Mouse (Mus musculus) left cerebral cortex, postnatal 14 days (tissue): ENCODE results near the gene Supt4a. TPM values are rescaled to one million over a fixed set of nuclear protein-coding genes. Genes with fewer than 3 reads are reported as not detected.
A peak's percentile ranks its signal among the peaks of the same experiment; 100 is the strongest.

Experiments used
- DNase-seq, 2 experiments: peaks; one replicate each; pipeline ENCODE4 v3.0.0; 2021 to 2022; ENCODE audit warnings: low spot score in 2 of 2, mixed read lengths in 1 of 2
- intact Hi-C: fragments of 180-260 bp; cut with DNase I; formaldehyde crosslinking; loops from one replicate; pipeline ENCODE4 v1.15.1; 2025
- long read RNA-seq, 2 experiments: library from polyadenylated mRNA; stranded (forward); transcript quantifications; one replicate each; pipeline ENCODE4 v2.0.0; 2021
- total RNA-seq, 2 experiments: library from RNA; stranded (reverse); gene quantifications; 2 replicates each; pipeline ENCODE4 v1.2.3; 2021

The Supt4a gene
- total RNA-seq, result 10 to 100 TPM; 60.6 to 67.6 TPM
- long read RNA-seq, experiment 1, transcript Supt4a-201 (5 exons, 706 nt), result major isoform, 41 of 46 reads
- long read RNA-seq, experiment 1, partial matches to known transcripts, result 0 of 46 reads
- long read RNA-seq, experiment 1, other reads (novel, unspliced or antisense), result 3 of 46 reads
- long read RNA-seq, experiment 2, transcript Supt4a-201 (5 exons, 706 nt), result major isoform, 17 of 24 reads
- long read RNA-seq, experiment 2, partial matches to known transcripts, result 0 of 24 reads
- long read RNA-seq, experiment 2, other reads (novel, unspliced or antisense), result 3 of 24 reads

DNA sequence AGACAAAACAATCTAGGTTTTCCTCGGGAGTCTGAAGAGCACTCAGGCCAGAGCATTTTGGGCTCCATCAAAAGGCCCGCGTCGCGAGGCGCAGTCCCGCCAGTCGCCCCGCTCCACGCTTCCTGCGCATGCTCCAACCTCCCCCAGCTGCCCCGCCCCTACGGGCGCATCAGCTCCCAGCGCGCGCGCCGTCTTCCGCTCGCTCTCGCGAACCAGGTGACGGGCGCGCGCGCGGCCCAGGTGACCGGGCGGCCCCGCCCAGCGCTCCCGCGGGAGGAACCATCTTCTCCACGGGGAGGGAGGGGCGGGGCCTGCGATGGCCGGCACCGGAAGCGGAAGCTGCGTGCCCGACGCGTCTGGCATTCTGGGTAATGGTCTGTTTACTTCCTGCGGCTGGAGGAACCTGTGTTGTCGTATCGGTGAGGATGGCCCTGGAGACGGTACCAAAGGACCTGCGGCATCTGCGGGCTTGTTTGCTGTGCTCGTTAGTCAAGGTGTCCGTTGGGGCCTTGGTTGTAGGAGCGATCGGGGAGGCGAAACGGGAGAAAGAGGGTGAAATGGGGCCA is at the start of gene Supt4a:
Supt4a (plus strand) TSS at position 378 of the 566 bp plus-strand sequence.
- DNase-seq, result peak; percentile 94 to 95
- intact Hi-C loops, result loop anchor here (5.0 kb wide), 1 partner anchor 75 kb away; the partner anchor contains the start of gene Rnf43

DNA sequence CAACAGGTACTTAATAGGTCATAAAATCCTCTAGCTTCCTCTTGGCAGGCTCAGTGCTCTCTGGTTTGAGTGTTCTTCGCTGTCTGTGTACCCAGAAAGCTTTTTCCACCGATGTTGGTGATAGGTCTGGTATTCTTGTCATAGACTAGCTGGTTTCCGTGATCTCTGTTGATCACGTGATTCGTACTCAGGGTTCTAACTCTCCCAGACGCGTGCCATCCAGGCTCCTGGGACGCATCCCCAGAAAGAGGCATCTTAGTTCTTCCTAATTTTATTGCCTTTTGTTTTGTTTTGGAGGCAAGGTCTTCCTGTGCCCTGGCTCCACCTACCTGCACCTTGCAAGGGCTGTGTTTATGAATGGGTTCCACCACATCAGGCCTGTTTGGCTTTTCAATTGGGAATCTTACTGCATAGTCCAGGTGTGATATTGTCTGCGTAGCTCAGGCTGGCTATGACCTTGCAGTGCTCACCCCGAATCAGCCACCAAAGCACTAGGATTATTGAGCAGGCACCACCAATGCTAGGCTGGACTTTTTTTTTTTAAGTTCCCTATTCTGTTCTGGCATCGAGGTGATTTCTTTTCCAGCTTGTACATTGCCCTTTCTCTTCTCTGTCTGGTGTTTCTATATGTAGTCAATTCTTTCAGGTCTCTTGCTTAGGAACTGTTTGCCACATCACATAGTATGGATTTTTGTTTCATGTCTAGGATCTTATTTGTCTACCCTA is 48.7 kb upstream of the Supt4a start:
- intact Hi-C loops, result no loop called here
- DNase-seq, result no peak

DNA sequence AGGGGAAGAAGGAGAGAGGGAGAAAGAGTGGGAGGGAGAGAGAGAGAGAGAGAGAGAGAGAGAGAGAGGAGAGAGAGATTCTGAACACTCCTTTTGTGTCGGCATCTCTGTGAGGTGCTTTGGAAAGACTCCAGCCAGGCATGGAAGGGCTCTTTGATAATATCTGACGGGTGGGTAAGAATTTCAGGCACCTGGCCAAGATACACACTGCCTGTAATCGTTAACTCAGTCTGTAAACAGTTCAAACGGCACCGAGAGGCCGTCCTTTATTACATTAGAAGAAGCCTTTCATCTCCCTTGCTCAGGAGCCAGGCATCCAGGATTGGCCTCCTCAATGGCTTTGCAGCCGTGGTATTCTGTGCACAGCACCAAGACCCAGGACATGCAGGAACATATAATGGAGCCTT is 47.9 kb upstream of the Supt4a start:
- intact Hi-C loops, result no loop called here
- peak; percentile 41 to 49 for DNase-seq

DNA sequence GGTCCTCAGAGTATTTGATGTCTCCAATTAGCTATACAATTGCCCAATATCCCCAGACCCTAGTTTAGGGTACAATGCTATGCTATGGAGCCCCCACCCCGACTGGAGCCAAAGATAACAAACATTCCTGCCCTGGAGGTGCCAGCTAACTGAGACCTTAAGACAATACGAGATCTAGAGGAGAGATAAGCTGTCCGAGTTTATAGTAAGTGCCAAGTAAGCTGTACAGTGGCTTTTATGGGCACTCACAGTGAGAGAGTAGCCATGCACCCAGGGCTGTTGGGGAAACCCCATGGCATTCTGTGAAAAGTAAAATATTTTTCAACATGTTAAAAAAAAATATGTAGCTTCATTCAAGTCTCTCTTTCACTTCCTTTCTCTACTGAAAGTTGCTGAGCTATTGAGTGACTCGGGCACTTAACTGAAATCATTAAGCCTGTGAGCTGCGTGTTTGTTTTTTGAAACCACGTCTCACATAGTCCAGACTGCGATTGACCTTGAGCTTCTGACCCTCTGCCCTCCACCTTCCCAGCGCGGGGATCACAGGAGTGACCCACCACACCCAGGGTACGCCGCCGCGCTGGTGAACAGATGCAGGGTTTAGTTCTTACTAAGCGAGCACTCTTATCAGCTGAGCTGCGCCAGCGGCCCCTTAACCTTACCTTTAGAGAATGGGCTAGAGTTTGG is 47.2 kb upstream of the Supt4a start:
- DNase-seq, result no peak
- intact Hi-C loops, result no loop called here

DNA sequence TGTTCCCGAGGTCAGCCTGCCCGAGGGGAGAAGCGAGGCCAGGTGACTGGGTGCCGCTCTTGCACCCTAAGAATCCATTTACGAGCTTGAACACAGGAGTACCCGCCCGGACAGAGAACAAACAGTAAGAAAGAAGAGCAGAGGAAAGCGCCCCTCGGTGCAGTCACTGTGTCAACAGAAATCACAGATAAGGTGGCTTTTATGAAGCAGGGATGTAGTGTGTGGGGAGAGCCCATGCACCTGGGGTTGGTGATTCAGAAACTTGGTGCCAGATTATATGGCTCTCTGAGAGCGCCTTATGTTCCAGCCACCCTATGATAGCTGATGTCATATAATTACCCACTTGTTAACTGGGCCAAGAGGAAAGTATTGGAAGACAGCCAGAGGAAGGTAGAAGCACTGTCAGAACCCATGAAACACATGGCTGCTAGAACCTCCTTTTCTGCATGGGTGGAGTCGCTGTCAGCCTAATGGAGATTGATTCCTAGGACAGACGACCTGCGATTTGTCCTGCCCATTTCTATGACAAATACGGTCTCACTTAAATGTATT is 40.1 kb upstream of the Supt4a start:
- DNase-seq, result no peak
- intact Hi-C loops, result no loop called here

DNA sequence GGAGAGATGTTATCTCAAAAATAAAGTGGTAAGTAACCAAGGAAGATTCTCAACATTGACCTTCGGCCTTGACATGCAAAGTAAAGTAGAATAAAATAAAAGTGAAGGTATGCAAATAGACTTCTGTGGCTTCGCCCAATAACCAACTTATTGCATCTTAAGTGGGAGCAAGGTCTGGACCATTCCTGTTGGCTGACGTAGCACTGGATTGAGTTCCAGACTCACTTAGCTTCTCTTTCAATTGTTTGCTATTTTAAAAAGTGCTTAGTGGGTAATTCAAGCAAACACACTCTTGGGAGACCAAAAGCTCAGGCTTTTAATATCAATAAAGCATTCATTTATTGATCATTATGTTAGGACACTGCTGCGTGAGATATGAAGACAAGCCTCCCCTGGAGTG is 39.2 kb upstream of the Supt4a start:
- intact Hi-C loops, result no loop called here
- no peak for DNase-seq

DNA sequence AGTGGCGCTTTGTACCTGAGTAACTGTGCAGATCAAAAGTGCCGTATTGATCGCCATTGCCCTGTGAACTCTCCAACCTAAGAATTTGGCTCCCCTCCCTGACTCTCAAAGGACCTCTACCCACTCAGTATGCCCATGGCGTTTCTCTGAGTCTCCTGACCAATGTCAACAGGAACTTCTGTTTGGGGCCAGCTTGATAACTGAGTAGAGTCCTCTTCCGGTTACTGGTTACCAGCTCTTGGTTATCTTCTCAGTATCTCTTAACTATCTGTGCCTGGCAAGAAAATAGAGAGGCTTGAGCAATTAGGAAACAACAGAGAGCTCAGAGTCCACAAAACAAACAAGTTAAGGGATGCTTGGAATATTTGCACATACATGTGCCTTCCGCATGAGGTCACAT is 36.2 kb upstream of the Supt4a start:
- intact Hi-C loops, result no loop called here
- no peak for DNase-seq

DNA sequence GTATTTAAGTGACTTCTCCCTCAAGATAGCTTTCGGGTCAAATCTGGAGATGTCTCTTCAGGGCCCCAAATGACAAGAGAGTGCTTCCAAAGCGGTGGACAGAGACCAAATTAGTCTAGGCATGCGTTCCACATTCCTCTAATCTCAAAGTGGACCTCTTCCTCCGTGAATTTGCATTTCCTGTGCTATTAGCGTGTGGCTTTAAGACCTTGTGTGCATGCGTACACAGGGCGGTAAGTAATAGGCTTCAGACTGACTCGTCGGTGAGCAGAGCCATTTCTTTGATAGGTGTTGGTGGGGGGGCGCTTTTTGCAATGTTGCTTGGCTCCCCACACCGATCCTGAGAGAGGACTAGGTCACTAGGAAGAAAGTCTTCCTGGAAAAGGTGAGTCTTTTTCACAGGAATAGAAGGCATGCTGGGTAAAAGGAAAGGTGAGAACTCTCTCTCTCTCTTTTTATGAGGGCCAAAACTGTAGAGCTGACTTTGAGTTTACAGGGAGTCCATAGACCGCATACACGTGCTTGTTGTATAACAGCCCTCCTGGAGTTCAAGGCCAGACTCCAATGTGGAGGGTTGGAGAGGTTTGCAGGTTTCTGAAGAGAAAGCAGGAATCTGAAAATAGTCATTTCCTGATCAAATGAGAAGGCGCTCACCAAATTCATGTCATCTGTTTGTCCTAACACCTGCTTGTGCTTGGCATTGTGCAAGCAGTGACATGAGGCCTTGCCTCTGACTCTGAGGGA is 35.3 kb upstream of the Supt4a start:
- intact Hi-C loops, result no loop called here
- DNase-seq, result no peak

DNA sequence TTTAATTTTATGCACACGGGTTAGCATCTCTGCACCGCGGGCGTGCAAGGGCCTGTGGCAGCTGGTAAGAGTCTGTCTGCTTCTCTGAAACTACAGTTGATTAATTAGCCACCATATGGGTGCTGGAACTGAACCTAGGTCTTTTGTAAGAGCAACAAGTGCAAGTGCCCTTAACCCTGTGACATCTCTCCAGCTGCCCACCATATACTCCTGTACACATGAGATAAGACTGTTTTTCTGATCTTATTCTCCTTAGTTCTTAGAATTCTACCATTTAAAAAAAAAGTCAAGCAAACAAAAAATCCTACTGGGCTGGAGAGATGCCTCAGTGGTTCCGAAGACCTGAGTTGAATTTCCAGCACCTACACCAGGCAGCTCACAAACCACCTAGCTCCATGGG is 33.7 kb upstream of the Supt4a start:
- no peak for DNase-seq

DNA sequence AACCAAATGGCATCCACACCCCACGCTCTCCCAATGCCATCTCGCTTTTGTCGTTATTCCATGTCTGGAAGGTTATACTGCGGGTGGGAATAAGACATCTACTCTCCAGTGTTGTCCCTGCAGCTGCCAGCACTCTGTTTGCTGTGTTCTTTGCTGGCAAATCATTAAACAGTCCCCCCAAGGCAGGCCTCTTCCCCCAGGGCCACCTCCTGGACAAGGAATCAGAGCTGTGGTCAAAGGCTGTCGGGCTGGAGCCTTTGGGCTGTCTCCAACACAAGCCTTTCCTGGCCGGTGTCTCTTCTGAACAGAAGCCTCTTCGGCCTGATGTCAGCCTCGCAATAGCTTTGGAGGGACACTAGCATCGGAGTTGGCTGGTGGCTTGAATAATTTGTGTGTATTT is 33.1 kb upstream of the Supt4a start:
- intact Hi-C loops, result no loop called here
- no peak for DNase-seq

More for the DNA sequence above, 33.7 kb upstream of the Supt4a start:
- intact Hi-C loops, result no loop called here

DNA sequence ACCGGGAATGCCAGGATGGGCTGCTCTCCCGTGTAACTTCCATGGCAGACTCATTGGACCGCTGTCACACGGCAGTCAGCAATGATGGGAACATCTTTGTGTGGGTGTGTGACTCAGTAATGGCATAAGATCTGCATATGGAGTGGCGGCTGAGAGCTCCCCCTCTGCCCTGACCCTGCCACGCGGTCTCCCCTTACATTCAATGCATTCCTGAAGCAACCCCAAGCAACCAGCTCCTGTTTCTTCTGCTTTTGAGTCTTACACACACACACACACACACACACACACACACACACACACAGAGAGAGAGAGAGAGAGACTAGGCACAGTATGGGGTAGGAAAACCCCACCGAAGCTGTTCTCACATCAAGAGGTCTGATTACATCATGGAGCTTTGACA is 29.8 kb upstream of the Supt4a start:
- intact Hi-C loops, result no loop called here
- no peak for DNase-seq

DNA sequence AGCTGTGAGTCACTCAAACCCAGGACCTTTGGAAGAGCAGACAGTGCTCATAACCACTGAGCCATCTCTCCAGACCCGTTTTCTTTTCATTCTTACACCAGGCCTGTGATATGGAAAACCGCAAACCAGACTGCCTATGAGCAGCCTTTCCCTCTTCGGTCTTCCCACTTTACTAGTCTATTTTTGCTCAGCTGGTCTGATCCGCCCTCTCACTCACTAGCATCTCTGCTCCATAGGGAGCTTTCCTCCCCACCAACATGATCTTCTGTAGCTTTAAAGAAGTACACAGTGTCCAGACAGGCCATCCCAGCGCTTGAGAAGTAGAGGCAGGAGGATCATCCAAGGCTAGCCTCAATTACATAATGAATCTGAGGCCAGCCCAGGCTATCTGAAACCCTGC is 28.4 kb upstream of the Supt4a start:
- DNase-seq, result no peak
- intact Hi-C loops, result no loop called here

DNA sequence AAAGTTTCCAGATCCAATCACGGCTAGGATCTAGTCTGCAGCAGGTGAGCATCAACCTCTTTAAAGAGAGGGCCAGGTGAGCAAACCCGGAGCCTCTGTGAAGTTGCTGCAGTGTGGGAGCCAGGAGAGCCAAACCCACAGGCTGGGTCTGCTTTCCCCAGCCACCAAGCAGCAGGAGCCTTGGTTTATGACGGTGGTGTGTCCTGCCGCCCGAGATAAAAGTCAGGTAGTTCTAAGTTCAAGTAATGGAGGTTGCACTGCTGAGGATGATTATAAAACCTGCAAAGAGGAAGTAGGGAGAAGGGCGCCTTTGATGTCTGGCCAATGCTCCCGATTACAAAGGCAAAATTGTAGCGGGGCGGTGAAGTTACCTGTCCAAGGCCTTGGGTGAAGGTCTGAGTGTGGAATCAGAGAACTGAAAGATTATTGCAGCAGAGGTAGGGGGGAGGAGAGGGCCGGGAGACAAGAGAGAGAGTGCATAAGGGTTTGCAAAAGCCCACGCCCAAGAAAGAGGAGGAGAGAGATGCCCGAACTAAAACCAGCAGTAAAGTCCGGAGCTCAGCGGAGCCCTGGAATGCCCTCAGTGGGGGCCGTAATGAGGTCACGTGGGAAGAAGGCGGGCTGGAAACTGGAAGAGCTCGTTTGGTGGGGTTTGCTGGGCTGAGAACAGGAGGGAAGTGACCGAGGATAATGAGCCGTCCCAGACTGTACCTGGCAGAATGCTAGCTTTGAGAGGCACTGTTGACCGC is 27.7 kb upstream of the Supt4a start:
- DNase-seq, result no peak
- intact Hi-C loops, result no loop called here

DNA sequence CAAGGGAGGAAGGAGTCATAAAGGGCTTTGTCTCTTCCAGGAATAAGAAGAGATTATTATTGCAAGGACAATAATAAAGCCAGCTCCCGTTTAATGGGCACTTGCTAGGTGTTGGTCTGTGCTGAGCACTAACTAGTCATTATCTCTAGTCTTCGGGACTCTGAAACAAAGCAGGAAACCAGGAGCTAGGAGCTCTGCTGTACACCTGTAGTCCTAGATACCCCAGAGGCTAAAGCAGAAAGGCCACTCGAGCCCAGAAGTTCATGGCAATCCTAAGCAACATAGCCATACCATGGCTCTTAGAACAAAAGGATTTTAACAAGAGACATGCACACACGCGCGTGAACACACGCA is 27.1 kb upstream of the Supt4a start:
- no peak for DNase-seq
- intact Hi-C loops, result no loop called here

DNA sequence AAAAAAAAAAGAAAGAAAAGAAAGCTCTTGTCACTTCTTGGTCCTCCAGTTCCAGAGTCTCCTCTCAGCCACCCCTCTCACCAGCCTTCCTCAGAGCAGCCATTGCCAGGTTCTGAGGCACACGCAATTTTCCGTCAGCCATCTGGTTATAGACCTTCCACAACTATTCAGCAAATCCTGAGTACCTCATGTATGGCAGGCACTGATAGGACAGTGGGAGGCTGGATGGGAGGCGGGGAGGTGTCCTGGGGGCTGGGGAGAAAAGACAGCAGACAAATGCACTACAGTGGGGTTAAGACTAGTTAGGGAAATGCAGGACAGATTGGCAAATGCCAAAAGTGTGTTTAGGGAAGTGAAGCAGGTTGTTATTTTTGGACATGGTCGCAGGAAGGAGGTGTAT is 25.2 kb upstream of the Supt4a start:
- DNase-seq, result no peak

DNA sequence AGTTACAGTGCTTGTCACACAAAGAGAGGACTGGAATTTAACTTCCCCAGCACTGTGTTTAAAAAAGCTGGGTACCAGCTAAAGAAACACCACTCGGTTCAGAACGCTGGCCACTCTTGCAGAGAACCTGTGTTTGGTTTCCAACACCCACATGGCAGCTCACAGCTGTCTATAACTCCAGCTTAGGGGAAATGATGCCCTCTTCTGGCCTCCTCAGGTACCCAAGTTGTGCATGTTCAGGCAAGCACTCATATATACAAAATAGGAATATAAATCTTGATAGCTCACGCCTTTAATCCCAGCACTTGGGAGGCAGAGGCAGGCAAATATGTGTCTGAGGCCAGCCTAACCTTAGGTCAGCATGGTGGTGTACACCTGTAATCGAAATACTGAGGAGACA is 21.4 kb upstream of the Supt4a start:
- intact Hi-C loops, result no loop called here
- no peak for DNase-seq

More for the DNA sequence above, 25.2 kb upstream of the Supt4a start:
- intact Hi-C loops, result no loop called here

DNA sequence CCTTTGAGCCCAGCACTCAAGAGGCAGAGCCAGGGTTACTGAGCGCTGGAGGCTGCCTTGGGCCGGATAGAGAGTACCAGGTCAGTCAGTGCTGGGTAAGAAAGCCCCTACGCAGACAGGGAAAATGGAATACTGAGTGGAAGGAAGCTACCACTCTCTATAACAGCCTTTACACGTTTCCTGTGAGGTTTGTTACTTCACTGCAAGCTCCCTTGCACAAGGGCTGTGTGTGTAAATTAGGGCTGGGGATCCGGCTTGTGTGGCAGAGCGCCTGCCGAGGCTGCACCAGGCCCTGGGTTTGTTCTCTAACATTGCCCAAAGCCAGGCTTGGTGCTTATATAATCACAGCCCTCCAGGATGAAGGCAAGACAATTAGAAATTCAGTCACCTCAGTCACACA is 17.8 kb upstream of the Supt4a start:
- intact Hi-C loops, result no loop called here

DNA sequence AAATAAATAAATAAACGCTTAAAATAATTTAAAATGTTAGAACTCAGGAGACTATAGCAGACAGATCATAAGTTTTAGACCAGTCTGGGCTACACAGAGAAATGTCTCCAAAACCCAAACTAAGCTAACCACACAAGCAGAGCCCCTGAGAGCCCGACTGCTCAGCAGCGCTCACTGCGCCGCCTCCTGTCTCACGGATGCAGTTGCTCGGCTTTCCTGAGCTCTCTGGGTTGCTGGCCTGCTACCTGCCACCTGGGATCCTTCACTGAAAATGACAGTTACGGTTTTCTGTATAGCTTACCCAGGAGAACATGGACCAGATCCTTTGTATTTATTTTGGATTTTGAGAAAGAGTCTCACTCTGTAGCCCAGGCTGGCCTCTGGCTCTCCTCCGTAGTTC is 17.0 kb upstream of the Supt4a start:
- DNase-seq, result no peak
- intact Hi-C loops, result no loop called here

More for the DNA sequence above, 17.8 kb upstream of the Supt4a start:
- DNase-seq, result no peak

DNA sequence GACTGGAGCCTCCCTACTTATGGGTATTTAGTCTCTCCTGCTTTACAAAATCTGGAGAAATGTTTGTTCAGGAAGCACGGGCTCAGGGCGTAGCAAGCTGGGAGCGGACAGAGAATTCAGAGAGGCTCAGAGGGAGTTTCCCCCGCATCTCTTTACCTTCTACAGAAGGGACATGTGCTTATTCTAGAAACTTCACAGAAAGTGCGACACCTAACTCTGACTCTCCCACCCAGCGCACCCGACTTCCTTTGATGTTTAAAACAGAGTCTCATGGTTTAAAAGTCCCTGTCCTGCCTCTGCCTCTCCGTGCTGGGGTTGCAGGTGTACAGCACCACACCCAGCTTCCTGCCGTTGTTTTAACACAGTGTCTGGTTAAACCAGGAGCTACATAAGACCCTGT is 16.5 kb upstream of the Supt4a start:
- DNase-seq, result no peak
- intact Hi-C loops, result no loop called here
